In genomic region chr6:101650348-101650747, GRCm38 (mm10) we compare ENCODE assay signal across 8 mouse cellular contexts.
DNase-seq lines count a peak whose midpoint lies in the region; ATAC-seq lines count a peak whose summit lies in the region.
"Not testable (repeated sequence)": the region's sequence is repeated elsewhere in the genome, so short reads cannot be mapped to it uniquely, and the experiment has no call there.

No protein-coding gene starts in this region.

- H3K4me1 ChIP-seq in forebrain, embryonic 14.5 days (ENCODE audit: control insufficient read depth, insufficient read depth, low read length); midbrain, embryonic 14.5 days (ENCODE audit: control insufficient read depth, insufficient read depth, low read length): not testable (repeated sequence)

- intact Hi-C loops in heart, postnatal 10 days (cut with DNase I), result loop anchor here (10.0 kb wide), 1 partner anchor 1554 kb away; no protein-coding TSS in a partner anchor
- intact Hi-C loops in left cerebral cortex, postnatal 4 days (cut with DNase I), result loop anchor here (10.0 kb wide), 1 partner anchor 1554 kb away; no protein-coding TSS in a partner anchor

- not testable (repeated sequence) for H3K9me3 ChIP-seq in forebrain, embryonic 14.5 days (replicated peaks; ENCODE audit: control insufficient read depth, low read length); midbrain, embryonic 14.5 days (ENCODE audit: control insufficient read depth, low read length)

- H3K4me2 ChIP-seq in forebrain, embryonic 14.5 days (ENCODE audit: low read length); midbrain, embryonic 14.5 days (ENCODE audit: low read length): not testable (repeated sequence)

- H3K4me3 ChIP-seq in forebrain, embryonic 14.5 days (ENCODE audit: low read depth, low read length); midbrain, embryonic 14.5 days (replicated peaks; ENCODE audit: low read depth, low read length): not testable (repeated sequence)

- not testable (repeated sequence) for H3K27ac ChIP-seq in forebrain, embryonic 14.5 days (ENCODE audit: low read depth, low read length); midbrain, embryonic 14.5 days (replicated peaks; ENCODE audit: low read depth, low read length)

- not testable (repeated sequence) for ATAC-seq in forebrain, embryonic 14.5 days; midbrain, embryonic 14.5 days (ENCODE audit: low FRiP score, low TSS enrichment)

- WGBS in forebrain, embryonic 14.5 days, result 9% methylated on average over 5 of the region's 6 CpGs
- WGBS in midbrain, embryonic 14.5 days, result 4% methylated on average over 5 of the region's 6 CpGs

- DNase-seq in R1 (ENCODE audit: low read depth, low spot score), result peak; percentile 65
- DNase-seq in cerebellum, adult 8-10 months, result peak; percentile 13
- peak; percentile 83 for DNase-seq in forebrain, embryonic 14.5 days (ENCODE audit: low spot score)
- DNase-seq in heart, postnatal 10 days, result peak; percentile 39 to 74
- DNase-seq in kidney, postnatal 4 days, result peak; percentile 83
- DNase-seq in left cerebral cortex, postnatal 4 days, result peak; percentile 74
- DNase-seq in midbrain, embryonic 14.5 days, result peak; percentile 90
- peak; percentile 61 for DNase-seq in telencephalon, adult 2 months (ENCODE audit: low read depth, low spot score)

- H3K36me3 ChIP-seq in forebrain, embryonic 14.5 days (ENCODE audit: control insufficient read depth, insufficient read depth, low read length); midbrain, embryonic 14.5 days (ENCODE audit: control insufficient read depth, insufficient read depth, low read length): not testable (repeated sequence)

- not testable (repeated sequence) for H3K27me3 ChIP-seq in forebrain, embryonic 14.5 days (replicated peaks; ENCODE audit: control insufficient read depth, insufficient read depth, low read length); midbrain, embryonic 14.5 days (ENCODE audit: control insufficient read depth, insufficient read depth, low read length)

- H3K9ac ChIP-seq in forebrain, embryonic 14.5 days (ENCODE audit: low read length); midbrain, embryonic 14.5 days (replicated peaks; ENCODE audit: low read length): not testable (repeated sequence)

Comparison
In these comparisons a context has a peak if more than half of its experiments do, and no peak if none do; other contexts are left out.
1. DNase-seq: peak in every context shown above with its lines; median percentile 90 in midbrain, embryonic 14.5 days; 83 in forebrain, embryonic 14.5 days; 83 in kidney, postnatal 4 days; 74 in left cerebral cortex, postnatal 4 days; 65 in R1; 61 in telencephalon, adult 2 months; 56 in heart, postnatal 10 days; 13 in cerebellum, adult 8-10 months.